Mouse (Mus musculus) embryo, embryonic 11 days (tissue): ENCODE results near the gene Gm42372.
"Not testable (repeated sequence)": the region's sequence is repeated elsewhere in the genome, so short reads cannot be mapped to it uniquely, and the experiment has no call there.

ENCODE experiments used
- DNase-seq: peaks from one replicate; pipeline ENCODE4 v3.0.0-alpha.2; 2015

Gm42372 gene

GRCm38 (mm10) chr7:16982859-16983568 is at the start of gene Gm42372:
Gene Gm42372, plus strand, starts transcription at chr7:16983086.
- peak; percentile 94 for DNase-seq

GRCm38 (mm10) chr7:16937312-16937711 is 45.6 kb upstream of the Gm42372 start:
- no peak for DNase-seq

GRCm38 (mm10) chr7:16938117-16938791 is 44.6 kb upstream of the Gm42372 start:
- DNase-seq: no peak

GRCm38 (mm10) chr7:16940292-16940691 is 42.6 kb upstream of the Gm42372 start:
- DNase-seq: no peak

GRCm38 (mm10) chr7:16942861-16943260 is 40.0 kb upstream of the Gm42372 start:
- no peak for DNase-seq

GRCm38 (mm10) chr7:16944061-16944807 is 38.7 kb upstream of the Gm42372 start, which contains the start of gene Pnmal2:
Gene Pnmal2, plus strand, starts transcription at chr7:16944682.
- DNase-seq: peak; percentile 95

- DNase-seq: no peak
These were observed 38.0 kb upstream of the Gm42372 start for GRCm38 (mm10) chr7:16944808-16945315.

- DNase-seq: no peak
These were observed 37.5 kb upstream of the Gm42372 start for GRCm38 (mm10) chr7:16945419-16945818.

- DNase-seq: no peak
These were observed 36.2 kb upstream of the Gm42372 start for GRCm38 (mm10) chr7:16946441-16947348.

- DNase-seq: no peak
These were observed 35.5 kb upstream of the Gm42372 start for GRCm38 (mm10) chr7:16947349-16947895.

GRCm38 (mm10) chr7:16947959-16948361 is 34.9 kb upstream of the Gm42372 start:
- DNase-seq: peak; percentile 37

GRCm38 (mm10) chr7:16948923-16949458 is 33.9 kb upstream of the Gm42372 start:
- DNase-seq: no peak

GRCm38 (mm10) chr7:16949908-16950841 is 32.7 kb upstream of the Gm42372 start:
- peak; percentile 88 for DNase-seq

GRCm38 (mm10) chr7:16950861-16951635 is 31.8 kb upstream of the Gm42372 start:
- peak; percentile 89 for DNase-seq

GRCm38 (mm10) chr7:16953776-16954175 is 29.1 kb upstream of the Gm42372 start:
- not testable (repeated sequence) for DNase-seq

- no peak for DNase-seq
These were observed 27.2 kb upstream of the Gm42372 start for GRCm38 (mm10) chr7:16955712-16956111.

- DNase-seq: no peak
These were observed 26.2 kb upstream of the Gm42372 start for GRCm38 (mm10) chr7:16956410-16957265.

GRCm38 (mm10) chr7:16959539-16960187 is 23.2 kb upstream of the Gm42372 start, which contains the start of gene Pnmal1:
Gene Pnmal1, plus strand, starts transcription at chr7:16959679.
- DNase-seq: peak; percentile 94
